Mouse (Mus musculus) heart, postnatal 0 days (tissue): Measurements from ENCODE around the gene Ppm1f. TPM values are rescaled to one million over a fixed set of nuclear protein-coding genes. Genes with fewer than 3 reads are reported as not detected.

ENCODE experiments used
- ATAC-seq: fragments of 200-750 bp; cut with Nextera tagmentation; 2 replicates; pipeline ENCODE4 v1.8.0; 2017; ENCODE audit warnings: low read depth, moderate number of reproducible peaks, moderate library complexity; ENCODE audit not compliant: insufficient read depth
- DNase-seq: peaks from one replicate; pipeline ENCODE4 v3.0.0-alpha.2; 2016; ENCODE audit warnings: low spot score
- H3K27ac ChIP-seq: fragments of 300-500 bp; sonication (generic); 2 replicates; pipeline ENCODE4 v1.5.1; 2014; ENCODE audit warnings: low read depth, mild to moderate bottlenecking
- H3K27me3 ChIP-seq: fragments of 300-500 bp; sonication (generic); 2 replicates; pipeline ENCODE4 v1.6.1; 2014; ENCODE audit warnings: low read length, mixed read lengths; ENCODE audit not compliant: control insufficient read depth, insufficient read depth
- H3K36me3 ChIP-seq: fragments of 300-500 bp; sonication (generic); replicated peaks from 2 replicates; pipeline ENCODE4 v1.6.1; 2014; ENCODE audit warnings: low read length, mixed read lengths; ENCODE audit not compliant: control insufficient read depth, insufficient read depth
- H3K4me1 ChIP-seq: fragments of 300-500 bp; sonication (generic); 2 replicates; pipeline ENCODE4 v1.6.1; 2014; ENCODE audit warnings: antibody characterized with exemption; ENCODE audit not compliant: control insufficient read depth, insufficient read depth
- H3K4me2 ChIP-seq: fragments of 300-500 bp; sonication (generic); 2 replicates; pipeline ENCODE4 v1.6.1; 2014; ENCODE audit warnings: low read depth, mild to moderate bottlenecking, low read length, moderate library complexity
- H3K4me3 ChIP-seq: fragments of 300-500 bp; sonication (generic); 2 replicates; pipeline ENCODE4 v1.5.1; 2014; ENCODE audit warnings: low read depth, low read length
- H3K9ac ChIP-seq: fragments of 300-500 bp; sonication (generic); replicated peaks from 2 replicates; pipeline ENCODE4 v1.6.1; 2014; ENCODE audit warnings: low read depth, low read length, mixed read lengths
- H3K9me3 ChIP-seq: fragments of 300-500 bp; sonication (generic); replicated peaks from 2 replicates; pipeline ENCODE4 v1.6.1; 2016; ENCODE audit warnings: low read length; ENCODE audit not compliant: control insufficient read depth
- CTCF ChIP-seq: IDR thresholded peaks from 2 replicates; pipeline ENCODE4 v1.5.1; 2016; ENCODE audit warnings: antibody characterized with exemption, control low read depth, low read depth
- EP300 ChIP-seq: IDR thresholded peaks from 2 replicates; pipeline ENCODE4 v1.6.1; 2016; ENCODE audit warnings: antibody characterized with exemption, low read depth
- WGBS: fragments of 180-500 bp; shearing (Covaris S2); extraction: QIAGEN DNeasy Blood & Tissue Kit; methylation state at CpG from one replicate; pipeline ENCODE4 v1.1.7; 2014; 5-methylcytosine and 5-hydroxymethylcytosine counted together
- polyA plus RNA-seq: library from polyadenylated mRNA; unstranded; fragments of >200 nt; fragmentation: Nextera tagmentation; extraction: Ambion mirVana; gene quantifications from 2 replicates; pipeline ENCODE4 v1.2.1, GENCODE M21; 2015
- total RNA-seq: library from RNA; depleted of rRNA; stranded (reverse); fragments of >200 nt; gene quantifications from 2 replicates; pipeline ENCODE4 v1.2.3, GENCODE M21; 2014; ENCODE audit warnings: low replicate concordance; rRNA removed

Gene Ppm1f
- total and polyA plus RNA-seq, 2 experiments from 2014 or later = 16.4 to 40.4 TPM

DNA sequence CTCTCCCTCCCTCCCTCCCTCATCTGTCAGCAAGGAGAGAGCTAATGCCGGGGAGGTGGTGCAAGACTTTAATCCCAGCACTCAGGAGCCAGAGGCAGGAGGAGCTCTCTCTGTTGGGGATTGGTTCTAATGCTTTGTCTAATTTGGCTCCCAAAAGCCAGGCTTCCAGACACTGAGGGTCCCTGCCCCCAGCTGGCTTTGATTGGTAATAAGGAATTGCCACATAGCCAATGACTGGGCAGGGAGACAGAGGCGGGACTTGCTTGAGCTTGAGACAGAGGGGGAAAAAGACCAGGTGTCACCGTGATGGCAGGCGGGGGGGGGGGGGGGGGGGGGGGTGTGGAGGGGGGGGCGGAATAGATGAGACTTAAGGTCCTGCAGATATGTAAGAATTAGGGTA is 62.3 kb downstream of the Ppm1f start:
- no peaks in the 10 kb centered on the region for H3K36me3 ChIP-seq
- ATAC-seq (no peak), DNase-seq (no peak)
- no peak overlapping the region for H3K27ac ChIP-seq
- H3K4me1 ChIP-seq = no peaks in the 10 kb centered on the region
- H3K27me3 ChIP-seq = no peaks in the 10 kb centered on the region
- 24% methylated on average over 3 of the region's 5 CpGs for WGBS
- no peak overlapping the region for H3K4me2 ChIP-seq
- H3K9me3 ChIP-seq = no peaks in the 10 kb centered on the region
- no peak overlapping the region for H3K9ac ChIP-seq
- H3K4me3 ChIP-seq = no peak overlapping the region
- TF ChIP-seq CTCF (no peak), EP300 (no peak)

DNA sequence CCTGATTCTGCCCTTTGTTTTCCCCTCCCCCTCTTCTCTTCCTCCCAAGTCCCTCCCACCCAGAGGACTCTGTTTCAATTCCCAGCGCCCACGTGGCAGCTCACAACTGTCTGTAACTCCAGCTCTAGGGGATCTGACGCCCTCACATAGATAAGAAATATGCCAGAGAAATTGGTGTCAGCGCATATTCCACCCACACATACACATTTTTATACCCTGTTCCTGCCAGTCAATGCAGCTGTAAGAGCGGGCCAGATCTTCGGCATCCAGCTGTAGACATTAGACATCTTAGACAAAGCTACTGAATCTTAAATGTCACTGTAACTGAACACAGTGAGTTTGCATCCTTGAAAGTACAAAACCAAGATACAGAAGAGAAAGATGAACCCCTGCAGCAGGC is 63.6 kb downstream of the Ppm1f start:
- no peak for TF ChIP-seq EP300
- no peak for TF ChIP-seq CTCF
- ATAC-seq (no peak), DNase-seq (no peak)
- Histone ChIP-seq H3K4me2 (no peak overlapping the region), H3K9ac (no peak overlapping the region), H3K4me1 (no peaks in the 10 kb centered on the region), H3K9me3 (no peaks in the 10 kb centered on the region), H3K27me3 (no peaks in the 10 kb centered on the region), H3K36me3 (no peaks in the 10 kb centered on the region), H3K27ac (no peak overlapping the region), H3K4me3 (no peak overlapping the region)
- WGBS = 84% methylated on average over 6 of the region's 6 CpGs

DNA sequence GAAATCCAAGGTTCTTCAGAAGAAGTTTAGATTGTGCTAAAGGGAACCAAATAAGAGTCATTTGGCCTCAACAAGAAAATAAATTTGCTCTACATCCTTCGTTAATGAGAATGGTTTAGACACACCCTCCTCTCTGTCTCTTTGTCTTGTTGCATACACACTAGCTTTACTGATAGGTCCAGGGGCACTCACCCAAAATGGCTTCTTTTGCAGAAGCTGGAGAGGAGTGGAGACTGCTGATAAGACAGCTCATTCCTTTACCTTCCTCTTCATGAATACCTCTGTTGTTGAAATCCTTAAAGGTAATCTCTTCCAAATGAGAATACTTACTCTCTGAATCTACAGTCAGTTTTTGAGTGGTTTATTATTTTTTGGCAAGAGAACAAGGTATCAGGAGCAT is 68.9 kb downstream of the Ppm1f start:
- DNase-seq = no peak
- no peak for ATAC-seq
- Histone ChIP-seq H3K4me1 (no peaks in the 10 kb centered on the region), H3K9ac (no peak overlapping the region), H3K27ac (no peak overlapping the region), H3K4me3 (no peak overlapping the region), H3K36me3 (no peaks in the 10 kb centered on the region), H3K4me2 (no peak overlapping the region), H3K9me3 (no peaks in the 10 kb centered on the region), H3K27me3 (no peaks in the 10 kb centered on the region)
- WGBS = 49% methylated on average over 1 of the region's 1 CpGs
- TF ChIP-seq CTCF = no peak
- TF ChIP-seq EP300 = no peak

DNA sequence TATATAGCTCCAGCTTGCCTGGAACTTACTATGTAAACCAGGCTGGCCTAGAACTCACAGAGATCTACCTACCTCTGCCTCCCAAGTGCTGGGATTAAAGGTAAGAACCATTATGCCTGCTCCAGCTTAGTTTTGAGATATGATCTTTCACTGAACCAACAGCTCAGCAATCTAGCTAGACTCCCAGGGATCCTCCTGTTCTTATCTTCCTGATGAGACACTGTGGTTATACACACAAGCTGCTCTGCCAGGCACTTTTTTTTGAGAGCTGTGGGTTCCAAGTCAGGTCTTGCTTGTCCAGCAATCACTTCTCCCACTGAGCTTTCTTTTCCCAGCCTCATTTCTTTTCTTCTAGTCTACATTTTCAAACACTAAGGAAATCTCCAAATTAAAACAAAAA is 70.0 kb downstream of the Ppm1f start:
- no peak overlapping the region for H3K27ac ChIP-seq
- no peak for DNase-seq
- no peaks in the 10 kb centered on the region for H3K27me3 ChIP-seq

More for the DNA sequence above, 70.0 kb downstream of the Ppm1f start:
- H3K9me3 ChIP-seq = no peaks in the 10 kb centered on the region
- no peak overlapping the region for H3K9ac ChIP-seq
- H3K36me3 ChIP-seq = no peaks in the 10 kb centered on the region
- no peak overlapping the region for H3K4me2 ChIP-seq
- TF ChIP-seq EP300 (no peak), CTCF (no peak)
- ATAC-seq = no peak
- no peak overlapping the region for H3K4me3 ChIP-seq
- H3K4me1 ChIP-seq = no peaks in the 10 kb centered on the region

Other genes starting within 250 kb of the Ppm1f start
- not detected in 2 replicates for gene Olfr19, start 220.1 kb upstream of the Ppm1f start, total RNA-seq
- not detected in 2 replicates for gene Olfr19, start 220.1 kb upstream of the Ppm1f start, polyA plus RNA-seq
- gene Spag6l, start 67.0 kb upstream of the Ppm1f start, total RNA-seq = 0.77 TPM in 1 of 2 replicates, not detected in the other
- 0.11 and 0.34 TPM in 2 replicates for gene Spag6l, start 67.0 kb upstream of the Ppm1f start, polyA plus RNA-seq
- gene Igll1, start 32.5 kb upstream of the Ppm1f start, total RNA-seq = not detected in 2 replicates
- gene Igll1, start 32.5 kb upstream of the Ppm1f start, polyA plus RNA-seq = 0.14 TPM in 1 of 2 replicates, not detected in the other
- gene Top3b, start 25.7 kb upstream of the Ppm1f start, total RNA-seq = 63.8 and 68.9 TPM in 2 replicates
- 31.1 and 34.0 TPM in 2 replicates for gene Top3b, start 25.7 kb upstream of the Ppm1f start, polyA plus RNA-seq
- not detected in 2 replicates for gene Vpreb1, start 25.6 kb upstream of the Ppm1f start, total RNA-seq
- gene Vpreb1, start 25.6 kb upstream of the Ppm1f start, polyA plus RNA-seq = 0.44 and 1.0 TPM in 2 replicates
- gene Mapk1, start 86.9 kb downstream of the Ppm1f start, total RNA-seq = 146 and 184 TPM in 2 replicates
- 96.0 and 97.0 TPM in 2 replicates for gene Mapk1, start 86.9 kb downstream of the Ppm1f start, polyA plus RNA-seq
- gene Ypel1, start 173.2 kb downstream of the Ppm1f start, total RNA-seq = 2.5 and 3.5 TPM in 2 replicates
- gene Ypel1, start 173.2 kb downstream of the Ppm1f start, polyA plus RNA-seq = 7.5 and 8.5 TPM in 2 replicates
- 59.9 and 69.0 TPM in 2 replicates for gene Ppil2, start 214.8 kb downstream of the Ppm1f start, total RNA-seq
- 63.8 and 65.0 TPM in 2 replicates for gene Ppil2, start 214.8 kb downstream of the Ppm1f start, polyA plus RNA-seq
- gene 2610318N02Rik, start 228.7 kb downstream of the Ppm1f start, total RNA-seq = 2.7 and 6.0 TPM in 2 replicates
- 3.8 and 5.1 TPM in 2 replicates for gene 2610318N02Rik, start 228.7 kb downstream of the Ppm1f start, polyA plus RNA-seq
- 18.4 and 22.9 TPM in 2 replicates for gene Sdf2l1, start 235.9 kb downstream of the Ppm1f start, total RNA-seq
- 12.4 and 20.5 TPM in 2 replicates for gene Sdf2l1, start 235.9 kb downstream of the Ppm1f start, polyA plus RNA-seq
- 1.1 and 7.8 TPM in 2 replicates for gene Ydjc, start 248.2 kb downstream of the Ppm1f start, total RNA-seq
- 2.4 and 2.5 TPM in 2 replicates for gene Ydjc, start 248.2 kb downstream of the Ppm1f start, polyA plus RNA-seq